Mouse (Mus musculus) stomach, postnatal 0 days (tissue): ENCODE data around the gene Usp20.

Experiments
- CTCF ChIP-seq: IDR thresholded peaks from 2 replicates; pipeline ENCODE4 v1.5.1; 2016; ENCODE audit warnings: antibody characterized with exemption, low read depth, mild to moderate bottlenecking, moderate library complexity
- EP300 ChIP-seq: optimal IDR thresholded peaks from 2 replicates; pipeline ENCODE3; 2016; ENCODE audit warnings: antibody characterized with exemption

DNA sequence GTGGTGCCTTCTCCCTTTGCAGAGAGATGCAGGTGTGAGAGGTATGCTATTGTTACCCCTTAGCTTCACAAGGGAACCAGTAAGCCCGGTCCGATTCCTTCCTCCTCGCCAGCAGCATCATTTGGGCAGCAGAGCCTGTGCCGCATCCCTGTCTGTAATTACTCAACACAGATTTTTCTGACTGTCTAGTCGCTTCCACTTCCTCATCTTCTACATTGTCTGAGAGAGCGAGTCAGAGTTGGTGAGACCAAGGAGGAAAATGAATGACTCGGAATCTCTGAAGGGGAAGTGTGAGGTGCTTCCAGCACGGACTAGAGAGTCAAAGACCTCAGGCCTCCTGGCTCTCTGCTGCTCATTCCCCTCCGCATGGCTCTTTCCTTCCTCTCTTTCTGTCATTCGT, 70.4 kb downstream of the Usp20 start:
- TF ChIP-seq CTCF (no peak), EP300 (no peak)
